Mouse (Mus musculus) forebrain, embryonic 14.5 days (tissue): ENCODE measurements at regions not wholly inside any gene's neighbourhood (a gene's known extent, or its start where the extent isn't known, plus 50 kb on each side); places are given as distances from the start of the nearest gene placed in this dataset.
A peak's percentile ranks its signal among the peaks of the same experiment; 100 is the strongest.

Experiments
- ATAC-seq: fragments of 200-750 bp; cut with Nextera tagmentation; 2 replicates; pipeline ENCODE4 v1.8.0; 2017; ENCODE audit warnings: mild to moderate bottlenecking, moderate library complexity
- DNase-seq: peaks from one replicate; pipeline ENCODE4 v3.0.0-alpha.2; 2015; ENCODE audit warnings: low spot score
- H3K27ac ChIP-seq: fragments of 300-500 bp; sonication (generic); 2 replicates; pipeline ENCODE4 v1.5.1; 2014; ENCODE audit warnings: low read depth, mild to moderate bottlenecking, control low read depth, low read length, moderate library complexity
- H3K27me3 ChIP-seq: fragments of 300-500 bp; sonication (generic); replicated peaks from 2 replicates; pipeline ENCODE4 v1.6.1; 2014; ENCODE audit warnings: low read length, control low read depth, mixed read lengths; ENCODE audit not compliant: control insufficient read depth, insufficient read depth
- H3K36me3 ChIP-seq: fragments of 300-500 bp; sonication (generic); 2 replicates; pipeline ENCODE4 v1.6.1; 2014; ENCODE audit warnings: low read length, control low read depth; ENCODE audit not compliant: control insufficient read depth, insufficient read depth
- H3K4me1 ChIP-seq: fragments of 300-500 bp; sonication (generic); 2 replicates; pipeline ENCODE4 v1.6.1; 2014; ENCODE audit warnings: antibody characterized with exemption, low read length, control low read depth; ENCODE audit not compliant: control insufficient read depth, insufficient read depth
- H3K4me2 ChIP-seq: fragments of 300-500 bp; sonication (generic); 2 replicates; pipeline ENCODE4 v1.6.1; 2014; ENCODE audit warnings: mild to moderate bottlenecking, control low read depth, low read length
- H3K4me3 ChIP-seq: fragments of 300-500 bp; sonication (generic); 2 replicates; pipeline ENCODE4 v1.5.1; 2014; ENCODE audit warnings: low read depth, low read length, control low read depth
- H3K9ac ChIP-seq: fragments of 300-500 bp; sonication (generic); 2 replicates; pipeline ENCODE4 v1.6.1; 2014; ENCODE audit warnings: mild to moderate bottlenecking, low read length, control low read depth, moderate library complexity
- H3K9me3 ChIP-seq: fragments of 300-500 bp; sonication (generic); replicated peaks from 2 replicates; pipeline ENCODE4 v1.6.1; 2016; ENCODE audit warnings: low read length, control low read depth, mixed read lengths; ENCODE audit not compliant: control insufficient read depth
- WGBS: fragments of 180-500 bp; shearing (Covaris S2); extraction: QIAGEN DNeasy Blood & Tissue Kit; methylation state at CpG from one replicate; pipeline ENCODE4 v1.1.7; 2014; 5-methylcytosine and 5-hydroxymethylcytosine counted together

- Histone ChIP-seq H3K4me3 (no peak overlapping the region), H3K9me3 (no peaks in the 10 kb centered on the region), H3K4me2 (no peak overlapping the region), H3K27ac (no peak overlapping the region), H3K9ac (no peak overlapping the region), H3K27me3 (no peaks in the 10 kb centered on the region), H3K36me3 (no peaks in the 10 kb centered on the region), H3K4me1 (no peaks in the 10 kb centered on the region)
- DNase-seq (peak; percentile 56), ATAC-seq (peak; percentile 67)
- 21% methylated on average over 3 of the region's 3 CpGs for WGBS
Measured at GRCm38 (mm10) chr3:45981851-45982250, 466.2 kb downstream of the Pabpc4l start.

- H3K4me3 ChIP-seq, result no peak overlapping the region
- ATAC-seq (no peak), DNase-seq (no peak)
- no peaks in the 10 kb centered on the region for H3K9me3 ChIP-seq
- no peak overlapping the region for H3K9ac ChIP-seq
- H3K27ac ChIP-seq, result no peak overlapping the region
- H3K36me3 ChIP-seq, result no peaks in the 10 kb centered on the region
- H3K4me1 ChIP-seq, result no peaks in the 10 kb centered on the region
- H3K27me3 ChIP-seq, result no peaks in the 10 kb centered on the region
- 83% methylated on average over 3 of the region's 3 CpGs for WGBS
- no peak overlapping the region for H3K4me2 ChIP-seq
Measured at GRCm38 (mm10) chr3:45968655-45969054, 479.4 kb downstream of the Pabpc4l start.

- no peaks in the 10 kb centered on the region for H3K27me3 ChIP-seq
- 55% methylated on average over 1 of the region's 1 CpGs for WGBS
- H3K4me3 ChIP-seq, result no peak overlapping the region
- ATAC-seq (peak; percentile 50; the same call in 1 of the 2 replicates), DNase-seq (peak; percentile 69)
- H3K36me3 ChIP-seq, result no peaks in the 10 kb centered on the region
- no peak overlapping the region for H3K4me2 ChIP-seq
- no peaks in the 10 kb centered on the region for H3K9me3 ChIP-seq
- H3K4me1 ChIP-seq, result no peaks in the 10 kb centered on the region
- H3K9ac ChIP-seq, result no peak overlapping the region
- no peak overlapping the region for H3K27ac ChIP-seq
Measured at GRCm38 (mm10) chr3:45934435-45934834, 513.6 kb downstream of the Pabpc4l start.

GRCm38 (mm10) chr3:45924338-45924737 is 523.7 kb downstream of the Pabpc4l start:
- Histone ChIP-seq H3K4me1 (no peaks in the 10 kb centered on the region), H3K9ac (no peak overlapping the region), H3K36me3 (no peaks in the 10 kb centered on the region), H3K27ac (no peak overlapping the region), H3K27me3 (no peaks in the 10 kb centered on the region), H3K4me2 (no peak overlapping the region), H3K4me3 (no peak overlapping the region), H3K9me3 (no peaks in the 10 kb centered on the region)
- ATAC-seq (no peak), DNase-seq (no peak)
- WGBS, result 79% methylated on average over 1 of the region's 1 CpGs
